Mouse (Mus musculus) cortical plate, adult 2 months (tissue): ENCODE results near the gene Abtb1.

ENCODE experiments used
- CTCF ChIP-seq: fragments of 200-500 bp; IDR thresholded peaks from 2 replicates; pipeline ENCODE4 v1.5.1; 2011; ENCODE audit warnings: mild to moderate bottlenecking, control low read depth, low read length; ENCODE audit not compliant: insufficient read depth; ENCODE audit errors: extremely low read depth
- POLR2A ChIP-seq: fragments of 200-500 bp; IDR thresholded peaks from 2 replicates; pipeline ENCODE4 v1.6.1; 2011; ENCODE audit warnings: mild to moderate bottlenecking, low read length, control low read depth; ENCODE audit not compliant: insufficient read depth; ENCODE audit errors: extremely low read depth

GRCm38 (mm10) chr6:88800191-88800590 lies 41.6 kb downstream of the Abtb1 start:
- TF ChIP-seq CTCF (no peak), POLR2A (no peak)
